Mouse (Mus musculus) kidney, embryonic 14.5 days (tissue): ENCODE results near the gene Ldlrap1. TPM values are rescaled to one million over a fixed set of nuclear protein-coding genes. Genes with fewer than 3 reads are reported as not detected.
A peak's percentile ranks its signal among the peaks of the same experiment; 100 is the strongest.

Experiments
- ATAC-seq: fragments of 200-750 bp; cut with Nextera tagmentation; 2 replicates; pipeline ENCODE4 v1.8.0; 2017; ENCODE audit warnings: moderate number of reproducible peaks, mild to moderate bottlenecking, moderate TSS enrichment, moderate library complexity; ENCODE audit not compliant: low FRiP score, low TSS enrichment
- H3K27ac ChIP-seq: fragments of 300-500 bp; sonication (generic); 2 replicates; pipeline ENCODE4 v1.5.1; 2014; ENCODE audit warnings: low read depth, mild to moderate bottlenecking, low read length, moderate library complexity, mixed read lengths
- H3K27me3 ChIP-seq: fragments of 300-500 bp; sonication (generic); 2 replicates; pipeline ENCODE4 v1.6.1; 2014; ENCODE audit warnings: mild to moderate bottlenecking, low read length; ENCODE audit not compliant: control insufficient read depth, insufficient read depth
- H3K36me3 ChIP-seq: fragments of 300-500 bp; sonication (generic); 2 replicates; pipeline ENCODE4 v1.6.1; 2014; ENCODE audit warnings: low read length, mixed read lengths; ENCODE audit not compliant: control insufficient read depth, insufficient read depth
- H3K4me1 ChIP-seq: fragments of 300-500 bp; sonication (generic); 2 replicates; pipeline ENCODE4 v1.6.1; 2014; ENCODE audit warnings: low read length, mixed read lengths; ENCODE audit not compliant: control insufficient read depth, insufficient read depth
- H3K4me2 ChIP-seq: fragments of 300-500 bp; sonication (generic); replicated peaks from 2 replicates; pipeline ENCODE4 v1.6.1; 2014; ENCODE audit warnings: low read depth, mild to moderate bottlenecking, low read length
- H3K4me3 ChIP-seq: fragments of 300-500 bp; sonication (generic); 2 replicates; pipeline ENCODE4 v1.5.1; 2014; ENCODE audit warnings: mild to moderate bottlenecking, low read length
- H3K9ac ChIP-seq: fragments of 300-500 bp; sonication (generic); 2 replicates; pipeline ENCODE4 v1.6.1; 2014; ENCODE audit warnings: low read depth, mild to moderate bottlenecking, low read length, moderate library complexity
- H3K9me3 ChIP-seq: fragments of 300-500 bp; sonication (generic); 2 replicates; pipeline ENCODE4 v1.6.1; 2016; ENCODE audit warnings: low read length; ENCODE audit not compliant: control insufficient read depth
- WGBS: fragments of 180-500 bp; shearing (Covaris S2); extraction: QIAGEN DNeasy Blood & Tissue Kit; methylation state at CpG from one replicate; pipeline ENCODE4 v1.1.7; 2014; 5-methylcytosine and 5-hydroxymethylcytosine counted together
- polyA plus RNA-seq: library from polyadenylated mRNA; unstranded; fragments of >200 nt; fragmentation: Nextera tagmentation; extraction: Ambion mirVana; gene quantifications from 2 replicates; pipeline ENCODE4 v1.2.1, GENCODE M21; 2014

The Ldlrap1 gene
- 10.7 and 19.9 TPM in 2 replicates for polyA plus RNA-seq

GRCm38 (mm10) chr4:134767426-134768225, at the start of gene Ldlrap1:
TSS of gene Ldlrap1 (minus strand) at chr4:134768024.
- under 1% methylated on average over 57 of the region's 80 CpGs for WGBS
- peak within 1 kb of the TSS; percentile 67 for H3K4me3 ChIP-seq
- peak; percentile 80 for ATAC-seq
- no peaks in the 10 kb centered on the region for H3K9me3 ChIP-seq
- H3K4me1 ChIP-seq = peaks cover 33% of the 10 kb centered on the region
- H3K36me3 ChIP-seq = no peaks in the 10 kb centered on the region
- H3K27ac ChIP-seq = no peak within 1 kb of the TSS
- H3K27me3 ChIP-seq = 0 out of 2 replicates have a peak, but pooled peaks cover 4% of the 10 kb centered on the region
- H3K4me2 ChIP-seq = peak within 1 kb of the TSS; percentile 86
- H3K9ac ChIP-seq = peak within 1 kb of the TSS; percentile 68

- Histone ChIP-seq H3K9ac (no peak overlapping the region), H3K9me3 (no peaks in the 10 kb centered on the region), H3K27ac (no peak overlapping the region), H3K27me3 (no peaks in the 10 kb centered on the region), H3K4me2 (no peak overlapping the region), H3K4me3 (no peak overlapping the region), H3K4me1 (no peaks in the 10 kb centered on the region), H3K36me3 (peaks cover 41% of the 10 kb centered on the region)
- ATAC-seq = no peak
- 94% methylated on average over 4 of the region's 4 CpGs for WGBS
Measured at GRCm38 (mm10) chr4:134814229-134814571, 46.4 kb upstream of the Ldlrap1 start.

DNA sequence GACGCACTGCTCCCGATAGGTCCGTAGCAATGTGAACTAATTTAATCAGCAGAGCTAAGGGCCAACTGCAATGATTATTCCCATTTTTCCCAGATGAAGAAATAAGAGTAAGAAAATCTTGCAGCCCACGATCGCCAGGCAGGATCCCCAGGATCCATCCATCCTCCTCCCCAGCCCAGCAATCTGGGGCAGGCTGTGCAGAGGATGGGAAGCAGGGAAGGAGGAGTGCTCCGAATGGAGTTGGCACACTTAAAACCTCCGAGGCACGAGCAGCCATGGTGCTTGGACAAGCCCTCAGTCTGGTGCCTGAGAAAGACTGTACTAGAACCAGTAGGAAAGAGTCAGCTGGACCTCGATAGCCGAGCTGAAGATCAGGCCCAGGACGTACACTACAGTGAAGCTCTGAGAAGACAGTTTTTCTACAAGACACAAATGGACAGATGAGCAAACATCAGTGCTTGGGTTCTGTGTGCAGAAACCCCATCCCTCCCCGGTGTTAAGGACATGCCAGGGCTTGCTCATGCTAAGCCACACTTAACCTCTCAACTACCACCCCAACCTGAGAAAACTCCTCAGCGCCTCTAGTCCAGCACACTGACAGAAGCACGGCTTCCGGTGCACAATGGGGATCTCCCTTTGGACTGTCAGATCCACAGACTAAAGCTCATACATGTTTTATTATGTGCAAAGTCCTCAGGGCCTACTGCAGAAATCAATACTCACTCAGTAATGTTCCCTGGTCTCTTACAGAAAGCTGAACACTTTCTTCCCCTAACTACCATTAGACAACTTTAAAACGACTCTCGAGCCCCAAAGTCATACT, 45.8 kb upstream of the Ldlrap1 start:
- Histone ChIP-seq H3K9ac (no peak overlapping the region), H3K4me1 (no peaks in the 10 kb centered on the region), H3K36me3 (peaks cover 43% of the 10 kb centered on the region), H3K4me2 (no peak overlapping the region), H3K4me3 (no peak overlapping the region), H3K27me3 (no peaks in the 10 kb centered on the region), H3K27ac (no peak overlapping the region), H3K9me3 (no peaks in the 10 kb centered on the region)
- ATAC-seq = no peak
- 90% methylated on average over 17 of the region's 17 CpGs for WGBS

DNA sequence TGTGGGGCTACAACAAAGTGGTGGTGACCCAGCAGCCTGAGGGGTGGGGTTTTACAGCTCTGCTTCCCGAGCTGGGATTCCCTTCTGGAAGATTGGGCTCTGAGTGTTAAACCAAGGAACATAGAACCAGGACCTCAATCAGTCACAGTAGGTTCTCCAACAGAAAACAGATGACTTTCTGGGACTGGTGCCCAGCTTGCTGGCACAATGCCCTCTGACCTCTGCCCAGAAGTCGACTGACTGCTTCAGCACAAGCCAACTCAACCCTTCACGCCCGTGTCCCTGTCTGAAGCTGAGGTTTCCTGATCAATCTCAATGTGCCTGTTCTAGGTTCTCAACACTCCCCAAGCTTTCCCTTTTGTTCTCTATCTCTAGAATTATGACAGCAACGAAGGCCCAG, 36.9 kb upstream of the Ldlrap1 start:
- no peak overlapping the region for H3K27ac ChIP-seq
- no peak for ATAC-seq
- H3K27me3 ChIP-seq = no peaks in the 10 kb centered on the region
- no peak overlapping the region for H3K4me3 ChIP-seq
- no peak overlapping the region for H3K9ac ChIP-seq
- H3K9me3 ChIP-seq = no peaks in the 10 kb centered on the region
- H3K4me2 ChIP-seq = no peak overlapping the region
- 77% methylated on average over 5 of the region's 5 CpGs for WGBS
- 0 out of 2 replicates have a peak, but pooled peaks cover 2% of the 10 kb centered on the region for H3K4me1 ChIP-seq
- H3K36me3 ChIP-seq = peaks cover 72% of the 10 kb centered on the region

DNA sequence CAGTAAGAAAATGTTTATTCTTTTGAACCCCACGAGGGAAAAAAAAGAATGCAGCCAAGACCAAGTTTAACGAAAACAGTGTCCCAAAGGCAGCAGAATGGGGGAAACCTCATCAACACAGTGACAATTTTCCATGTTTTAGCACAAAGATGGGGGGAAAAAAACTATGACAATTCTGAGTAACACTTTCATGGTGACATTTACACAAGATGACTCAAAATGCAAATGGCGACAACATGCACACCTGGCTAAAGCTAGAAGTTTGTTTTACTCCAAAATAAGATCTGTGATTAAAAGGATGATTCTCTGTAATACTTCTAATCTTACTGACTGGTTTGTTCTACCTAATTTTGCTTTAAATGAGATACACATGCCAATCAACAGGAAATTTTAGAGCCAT, 34.9 kb upstream of the Ldlrap1 start:
- no peak overlapping the region for H3K4me2 ChIP-seq
- no peak overlapping the region for H3K4me3 ChIP-seq
- no peak for ATAC-seq
- no peak overlapping the region for H3K27ac ChIP-seq
- H3K9me3 ChIP-seq = no peaks in the 10 kb centered on the region
- no peaks in the 10 kb centered on the region for H3K27me3 ChIP-seq
- 0 out of 2 replicates have a peak, but pooled peaks cover 5% of the 10 kb centered on the region for H3K4me1 ChIP-seq
- WGBS = 90% methylated on average over 3 of the region's 3 CpGs
- peaks cover 54% of the 10 kb centered on the region for H3K36me3 ChIP-seq
- H3K9ac ChIP-seq = no peak overlapping the region

DNA sequence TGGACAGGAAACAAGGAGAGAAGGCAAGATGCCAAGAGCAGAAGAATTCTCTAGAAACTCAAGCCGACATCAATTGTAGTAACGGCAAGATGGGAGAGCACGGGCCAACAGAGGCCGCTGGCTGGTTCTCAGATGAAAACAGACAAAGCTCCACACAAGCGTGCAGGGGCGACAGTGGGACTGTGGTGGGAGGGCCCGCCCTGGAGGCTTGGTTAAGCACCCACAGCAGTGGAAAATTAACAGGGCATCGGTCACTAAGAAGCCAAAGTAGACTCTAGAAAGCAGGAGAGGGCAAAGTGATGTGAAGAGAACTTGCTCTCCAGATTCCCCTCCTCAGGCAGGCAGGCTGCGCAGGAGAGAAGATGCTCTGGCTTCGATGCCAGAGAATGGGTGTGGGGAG, 34.3 kb upstream of the Ldlrap1 start:
- ATAC-seq = no peak
- H3K9me3 ChIP-seq = no peaks in the 10 kb centered on the region
- peaks cover 48% of the 10 kb centered on the region for H3K36me3 ChIP-seq
- no peaks in the 10 kb centered on the region for H3K27me3 ChIP-seq
- 68% methylated on average over 10 of the region's 10 CpGs for WGBS
- H3K9ac ChIP-seq = no peak overlapping the region
- no peak overlapping the region for H3K4me3 ChIP-seq
- H3K4me1 ChIP-seq = 0 out of 2 replicates have a peak, but pooled peaks cover 5% of the 10 kb centered on the region
- H3K27ac ChIP-seq = 0 out of 2 replicates have a peak overlapping the region, but pooled peaks have one; percentile 11
- no peak overlapping the region for H3K4me2 ChIP-seq

- 77% methylated on average over 10 of the region's 10 CpGs for WGBS
- Histone ChIP-seq H3K27ac (no peak overlapping the region; the same call in 1 of the 2 replicates), H3K27me3 (no peaks in the 10 kb centered on the region), H3K4me1 (0 out of 2 replicates have a peak, but pooled peaks cover 8% of the 10 kb centered on the region), H3K9me3 (no peaks in the 10 kb centered on the region), H3K4me2 (no peak overlapping the region), H3K36me3 (peaks cover 34% of the 10 kb centered on the region), H3K4me3 (no peak overlapping the region), H3K9ac (no peak overlapping the region)
- ATAC-seq = no peak
Measured at GRCm38 (mm10) chr4:134800693-134801092, 32.9 kb upstream of the Ldlrap1 start.

GRCm38 (mm10) chr4:134800098-134800497, 32.3 kb upstream of the Ldlrap1 start:
- no peaks in the 10 kb centered on the region for H3K27me3 ChIP-seq
- 0 out of 2 replicates have a peak, but pooled peaks cover 8% of the 10 kb centered on the region for H3K4me1 ChIP-seq
- WGBS = 74% methylated on average over 8 of the region's 8 CpGs
- H3K9me3 ChIP-seq = no peaks in the 10 kb centered on the region
- no peak for ATAC-seq
- no peak overlapping the region for H3K4me3 ChIP-seq
- no peak overlapping the region for H3K4me2 ChIP-seq
- H3K36me3 ChIP-seq = peaks cover 28% of the 10 kb centered on the region
- no peak overlapping the region for H3K27ac ChIP-seq
- no peak overlapping the region for H3K9ac ChIP-seq
